Mouse (Mus musculus) forebrain, embryonic 15.5 days (tissue): ENCODE results near the gene Gm20696. TPM values are rescaled to one million over a fixed set of nuclear protein-coding genes. Genes with fewer than 3 reads are reported as not detected.

ENCODE experiments used
- ATAC-seq: fragments of 200-750 bp; cut with Nextera tagmentation; replicated peaks from 2 replicates; pipeline ENCODE4 v1.8.0; 2017; ENCODE audit warnings: mild to moderate bottlenecking, moderate TSS enrichment, moderate library complexity
- H3K27ac ChIP-seq: fragments of 300-500 bp; sonication (generic); replicated peaks from 2 replicates; pipeline ENCODE4 v1.5.1; 2015; ENCODE audit warnings: mild to moderate bottlenecking, inconsistent platforms
- H3K27me3 ChIP-seq: fragments of 300-500 bp; sonication (generic); 2 replicates; pipeline ENCODE4 v1.6.1; 2015; ENCODE audit warnings: inconsistent platforms
- H3K36me3 ChIP-seq: fragments of 300-500 bp; sonication (generic); 2 replicates; pipeline ENCODE4 v1.6.1; 2015; ENCODE audit warnings: mild to moderate bottlenecking, inconsistent platforms
- H3K4me1 ChIP-seq: fragments of 300-500 bp; sonication (generic); 2 replicates; pipeline ENCODE4 v1.6.1; 2015; ENCODE audit warnings: inconsistent platforms
- H3K4me2 ChIP-seq: fragments of 300-500 bp; sonication (generic); replicated peaks from 2 replicates; pipeline ENCODE4 v1.6.1; 2015; ENCODE audit warnings: mild to moderate bottlenecking, inconsistent platforms
- H3K4me3 ChIP-seq: fragments of 300-500 bp; sonication (generic); 2 replicates; pipeline ENCODE4 v1.5.1; 2015; ENCODE audit warnings: mild to moderate bottlenecking, inconsistent platforms
- H3K9ac ChIP-seq: fragments of 300-500 bp; sonication (generic); replicated peaks from 2 replicates; pipeline ENCODE4 v1.6.1; 2015; ENCODE audit warnings: mild to moderate bottlenecking, inconsistent platforms
- H3K9me3 ChIP-seq: fragments of 300-500 bp; sonication (generic); 2 replicates; pipeline ENCODE4 v1.6.1; 2016; ENCODE audit warnings: inconsistent platforms
- WGBS: fragments of 180-500 bp; shearing (Covaris S2); methylation state at CpG from one replicate; pipeline ENCODE4 v1.1.7; 2015; ENCODE audit warnings: mixed read lengths; 5-methylcytosine and 5-hydroxymethylcytosine counted together
- polyA plus RNA-seq: library from polyadenylated mRNA; unstranded; fragments of >200 nt; fragmentation: Nextera tagmentation; extraction: Ambion mirVana; gene quantifications from 2 replicates; pipeline ENCODE4 v1.2.1, GENCODE M21; 2015

The Gm20696 gene
- 5.7 and 5.8 TPM in 2 replicates for polyA plus RNA-seq

- Histone ChIP-seq H3K9me3 (no peaks in the 10 kb centered on the region), H3K9ac (peak within 1 kb of the TSS; percentile 84), H3K36me3 (no peaks in the 10 kb centered on the region), H3K4me3 (peak within 1 kb of the TSS; percentile 86), H3K4me1 (peaks cover 60% of the 10 kb centered on the region), H3K27ac (peak within 1 kb of the TSS; percentile 48), H3K4me2 (peak within 1 kb of the TSS; percentile 92), H3K27me3 (no peaks in the 10 kb centered on the region)
- peak; percentile 35 for ATAC-seq
- under 1% methylated on average over 70 of the region's 75 CpGs for WGBS
Measured at GRCm38 (mm10) chr6:99666318-99667171, at the start of gene Gm20696, which contains the start of gene Eif4e3. TSS of gene Gm20696 (minus strand) at chr6:99666797. TSS of gene Eif4e3 (minus strand) at chr6:99666771.

GRCm38 (mm10) chr6:99715913-99716312 is 49.3 kb upstream of the Gm20696 start:
- WGBS, result 77% methylated on average over 5 of the region's 6 CpGs
- H3K4me2 ChIP-seq, result no peak overlapping the region
- H3K9ac ChIP-seq, result no peak overlapping the region
- H3K4me3 ChIP-seq, result no peak overlapping the region
- H3K27ac ChIP-seq, result no peak overlapping the region
- ATAC-seq, result no peak
- H3K4me1 ChIP-seq, result no peaks in the 10 kb centered on the region
- no peaks in the 10 kb centered on the region for H3K9me3 ChIP-seq
- H3K36me3 ChIP-seq, result no peaks in the 10 kb centered on the region
- H3K27me3 ChIP-seq, result no peaks in the 10 kb centered on the region

GRCm38 (mm10) chr6:99715191-99715590 is 48.6 kb upstream of the Gm20696 start:
- no peaks in the 10 kb centered on the region for H3K4me1 ChIP-seq
- H3K27me3 ChIP-seq, result no peaks in the 10 kb centered on the region
- H3K36me3 ChIP-seq, result no peaks in the 10 kb centered on the region
- no peak overlapping the region for H3K9ac ChIP-seq
- no peak overlapping the region for H3K27ac ChIP-seq
- ATAC-seq, result no peak
- H3K4me3 ChIP-seq, result no peak overlapping the region
- H3K4me2 ChIP-seq, result no peak overlapping the region
- 63% methylated on average over 6 of the region's 6 CpGs for WGBS
- no peaks in the 10 kb centered on the region for H3K9me3 ChIP-seq

- Histone ChIP-seq H3K4me2 (no peak overlapping the region), H3K9ac (no peak overlapping the region), H3K9me3 (no peaks in the 10 kb centered on the region), H3K36me3 (no peaks in the 10 kb centered on the region), H3K27me3 (no peaks in the 10 kb centered on the region), H3K4me1 (no peaks in the 10 kb centered on the region), H3K4me3 (no peak overlapping the region), H3K27ac (no peak overlapping the region)
- WGBS, result 66% methylated on average over 5 of the region's 5 CpGs
- no peak for ATAC-seq
Measured at GRCm38 (mm10) chr6:99713256-99713655, 46.7 kb upstream of the Gm20696 start.

- Histone ChIP-seq H3K27ac (no peak overlapping the region), H3K36me3 (no peaks in the 10 kb centered on the region), H3K4me1 (no peaks in the 10 kb centered on the region), H3K4me3 (no peak overlapping the region), H3K9me3 (no peaks in the 10 kb centered on the region), H3K27me3 (no peaks in the 10 kb centered on the region), H3K9ac (no peak overlapping the region), H3K4me2 (no peak overlapping the region)
- WGBS, result 75% methylated on average over 11 of the region's 11 CpGs
- no peak for ATAC-seq
Measured at GRCm38 (mm10) chr6:99711576-99712101, 45.0 kb upstream of the Gm20696 start.

GRCm38 (mm10) chr6:99700484-99700883 is 33.9 kb upstream of the Gm20696 start:
- WGBS, result 37% methylated on average over 3 of the region's 3 CpGs
- Histone ChIP-seq H3K36me3 (no peaks in the 10 kb centered on the region), H3K4me1 (peaks cover 11% of the 10 kb centered on the region), H3K4me3 (no peak overlapping the region), H3K27ac (no peak overlapping the region), H3K9me3 (no peaks in the 10 kb centered on the region), H3K4me2 (no peak overlapping the region), H3K9ac (no peak overlapping the region), H3K27me3 (no peaks in the 10 kb centered on the region)
- peak; percentile 56 for ATAC-seq

GRCm38 (mm10) chr6:99692916-99693841 is 26.6 kb upstream of the Gm20696 start:
- Histone ChIP-seq H3K4me3 (peak overlapping the region; percentile 61), H3K27me3 (peaks cover 10% of the 10 kb centered on the region; the same call in 1 of the 2 replicates), H3K4me2 (peak overlapping the region; percentile 87), H3K4me1 (peaks cover 29% of the 10 kb centered on the region), H3K36me3 (no peaks in the 10 kb centered on the region), H3K27ac (peak overlapping the region; percentile 88), H3K9ac (peak overlapping the region; percentile 78), H3K9me3 (no peaks in the 10 kb centered on the region)
- under 1% methylated on average over 105 of the region's 110 CpGs for WGBS
- 0 out of 2 replicates have a peak, but pooled peaks have one; percentile 17 for ATAC-seq

GRCm38 (mm10) chr6:99692206-99692915 is 25.8 kb upstream of the Gm20696 start, which contains the start of gene Gpr27:
TSS of gene Gpr27 (plus strand) at chr6:99692679.
- Histone ChIP-seq H3K27ac (peak within 1 kb of the TSS; percentile 88), H3K4me2 (peak within 1 kb of the TSS; percentile 87), H3K27me3 (peaks cover 10% of the 10 kb centered on the region; the same call in 1 of the 2 replicates), H3K36me3 (no peaks in the 10 kb centered on the region), H3K4me1 (peaks cover 29% of the 10 kb centered on the region), H3K9ac (peak within 1 kb of the TSS; percentile 78), H3K9me3 (no peaks in the 10 kb centered on the region), H3K4me3 (peak within 1 kb of the TSS; percentile 61)
- ATAC-seq, result peak; percentile 85
- WGBS, result under 1% methylated on average over 83 of the region's 112 CpGs

- no peaks in the 10 kb centered on the region for H3K9me3 ChIP-seq
- peak overlapping the region; percentile 78 for H3K9ac ChIP-seq
- peak overlapping the region; percentile 88 for H3K27ac ChIP-seq
- peaks cover 10% of the 10 kb centered on the region; the same call in 1 of the 2 replicates for H3K27me3 ChIP-seq
- peaks cover 29% of the 10 kb centered on the region for H3K4me1 ChIP-seq
- no peaks in the 10 kb centered on the region for H3K36me3 ChIP-seq
- peak overlapping the region; percentile 87 for H3K4me2 ChIP-seq
- 6% methylated on average over 25 of the region's 25 CpGs for WGBS
- H3K4me3 ChIP-seq, result peak overlapping the region; percentile 61
- ATAC-seq, result peak; percentile 36
Measured at GRCm38 (mm10) chr6:99691666-99692205, 25.1 kb upstream of the Gm20696 start.

GRCm38 (mm10) chr6:99688513-99688912 is 21.9 kb upstream of the Gm20696 start:
- Histone ChIP-seq H3K4me2 (no peak overlapping the region), H3K9ac (no peak overlapping the region), H3K4me1 (peaks cover 11% of the 10 kb centered on the region), H3K27me3 (peaks cover 4% of the 10 kb centered on the region; the same call in 1 of the 2 replicates), H3K9me3 (no peaks in the 10 kb centered on the region), H3K4me3 (no peak overlapping the region), H3K36me3 (no peaks in the 10 kb centered on the region), H3K27ac (no peak overlapping the region)
- no peak for ATAC-seq
- WGBS, result 88% methylated on average over 6 of the region's 6 CpGs

GRCm38 (mm10) chr6:99684899-99685298 is 18.3 kb upstream of the Gm20696 start:
- 60% methylated on average over 5 of the region's 5 CpGs for WGBS
- Histone ChIP-seq H3K4me2 (no peak overlapping the region), H3K9me3 (no peaks in the 10 kb centered on the region), H3K36me3 (no peaks in the 10 kb centered on the region), H3K4me3 (no peak overlapping the region), H3K9ac (no peak overlapping the region), H3K27ac (no peak overlapping the region), H3K4me1 (no peaks in the 10 kb centered on the region), H3K27me3 (no peaks in the 10 kb centered on the region)
- ATAC-seq, result no peak
